Mouse (Mus musculus) testis, postnatal 10 days (tissue): ENCODE results near the gene Clgn.

Experiments
- DNase-seq: peaks from one replicate; pipeline ENCODE4 v3.0.0; 2021; ENCODE audit warnings: low spot score

The Clgn gene

DNA sequence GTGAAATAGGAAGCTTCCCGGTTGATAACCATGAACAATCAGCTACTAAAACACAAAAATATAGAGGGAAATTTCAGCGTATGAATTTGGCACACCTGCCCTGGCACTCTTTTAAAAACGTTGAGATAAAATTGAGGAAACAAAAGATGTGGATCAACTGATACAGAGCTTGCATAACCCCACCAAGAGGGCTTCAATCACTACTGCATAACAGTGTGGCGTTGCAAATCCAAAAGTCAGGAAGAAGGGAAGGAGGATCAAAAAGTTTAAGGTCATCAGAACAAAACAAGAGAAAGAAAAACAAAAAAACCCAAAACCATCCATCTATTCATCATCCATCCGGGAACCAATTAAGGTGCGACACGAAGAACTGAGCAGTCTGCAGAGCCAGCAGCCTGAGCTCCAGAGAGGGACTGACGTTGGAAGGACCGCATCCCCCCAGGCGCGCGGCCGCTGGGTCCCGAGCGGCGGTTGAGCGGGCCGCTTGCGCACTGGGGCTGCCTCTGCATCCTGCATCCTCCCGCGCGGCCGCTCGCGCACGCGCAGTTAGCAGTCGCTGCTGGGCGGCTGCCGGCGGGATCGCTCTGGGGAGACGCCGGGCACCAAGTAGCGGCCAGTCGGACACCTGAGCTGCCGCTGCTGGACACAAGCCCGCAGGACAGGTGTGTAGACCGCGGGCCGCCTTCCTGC lies at the start of gene Clgn:
Clgn (plus strand) TSS at position 552 of the 690 bp plus-strand sequence.
- peak; percentile 64 for DNase-seq

DNA sequence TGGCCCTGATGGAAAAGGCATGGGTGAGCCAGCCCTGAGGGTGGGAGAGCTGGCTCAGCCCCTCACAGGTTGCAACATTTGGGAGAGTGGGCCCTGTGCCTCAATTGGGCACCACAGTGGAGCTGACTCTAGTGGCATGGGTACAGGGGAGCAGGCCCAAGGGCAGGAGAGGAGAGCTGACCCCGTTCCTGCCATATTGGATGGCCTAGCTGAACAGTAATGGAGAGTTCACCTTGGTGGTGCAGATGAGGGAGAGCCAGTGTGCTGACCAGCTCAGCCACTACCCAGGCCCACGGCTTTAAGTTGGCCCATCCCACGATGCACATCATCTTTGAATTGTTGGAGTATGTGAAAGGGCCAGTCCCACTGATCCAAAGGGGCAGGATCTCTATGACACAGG lies 47.6 kb upstream of the Clgn start:
- DNase-seq = no peak

DNA sequence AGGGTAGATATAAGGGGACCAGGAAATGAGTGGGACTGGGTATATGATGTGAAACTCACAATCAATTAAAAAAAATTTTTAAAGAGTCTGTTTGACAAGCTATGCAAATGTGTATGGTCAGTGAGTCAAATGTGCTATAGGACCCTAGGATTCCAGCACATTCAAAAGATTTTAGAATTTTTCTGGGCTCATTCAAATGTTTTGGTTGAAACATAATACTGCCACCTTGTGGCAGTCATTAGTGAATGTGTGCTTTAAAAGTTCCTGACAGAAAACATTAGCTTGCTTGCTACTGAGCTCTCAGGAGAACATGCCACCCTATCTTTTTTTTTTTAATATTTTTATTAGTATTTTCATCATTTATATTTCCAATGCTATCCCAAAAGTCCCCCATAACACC lies 47.0 kb upstream of the Clgn start:
- DNase-seq = no peak

DNA sequence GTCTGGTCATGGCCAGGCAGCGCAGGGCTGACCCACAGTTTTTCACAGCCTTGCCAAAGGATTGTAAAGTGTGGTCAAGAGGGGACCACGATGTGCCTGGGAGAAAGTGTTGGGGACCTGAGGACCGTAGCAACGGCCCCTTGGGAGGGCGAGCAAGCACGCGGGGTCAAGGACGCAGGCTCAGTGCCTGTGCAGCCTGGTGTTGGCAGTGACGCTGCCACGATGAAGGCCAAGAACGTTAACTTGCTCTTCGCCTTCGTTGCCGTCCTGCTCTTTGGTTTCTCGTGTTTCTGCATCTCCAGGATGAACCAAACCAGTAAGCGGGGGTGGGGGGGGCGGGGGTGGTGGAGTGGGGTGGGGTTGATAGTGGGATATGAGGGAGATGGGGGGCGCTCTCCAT lies 41.4 kb upstream of the Clgn start, which contains the start of gene Mgat4d:
Mgat4d (plus strand) TSS at position 209 of the 400 bp plus-strand sequence.
- DNase-seq = no peak

DNA sequence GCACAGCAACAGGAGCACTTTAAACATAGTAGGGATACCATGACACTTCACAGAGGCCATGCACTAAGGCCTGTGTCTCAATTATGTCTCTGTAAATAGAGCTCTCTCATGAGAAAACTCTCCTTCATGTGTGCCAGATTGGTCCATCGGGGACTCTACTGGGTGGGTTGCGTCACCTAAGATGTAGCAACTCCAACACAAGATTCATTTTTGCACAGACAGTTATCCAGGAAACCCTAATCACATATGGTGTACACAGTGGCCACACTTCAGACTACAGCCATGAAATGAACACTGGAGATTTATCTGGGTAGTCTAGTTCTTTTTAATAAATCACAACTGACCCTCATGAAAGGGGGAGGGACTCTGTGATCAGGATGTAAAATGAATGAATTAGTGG lies 38.4 kb upstream of the Clgn start:
- DNase-seq = no peak

DNA sequence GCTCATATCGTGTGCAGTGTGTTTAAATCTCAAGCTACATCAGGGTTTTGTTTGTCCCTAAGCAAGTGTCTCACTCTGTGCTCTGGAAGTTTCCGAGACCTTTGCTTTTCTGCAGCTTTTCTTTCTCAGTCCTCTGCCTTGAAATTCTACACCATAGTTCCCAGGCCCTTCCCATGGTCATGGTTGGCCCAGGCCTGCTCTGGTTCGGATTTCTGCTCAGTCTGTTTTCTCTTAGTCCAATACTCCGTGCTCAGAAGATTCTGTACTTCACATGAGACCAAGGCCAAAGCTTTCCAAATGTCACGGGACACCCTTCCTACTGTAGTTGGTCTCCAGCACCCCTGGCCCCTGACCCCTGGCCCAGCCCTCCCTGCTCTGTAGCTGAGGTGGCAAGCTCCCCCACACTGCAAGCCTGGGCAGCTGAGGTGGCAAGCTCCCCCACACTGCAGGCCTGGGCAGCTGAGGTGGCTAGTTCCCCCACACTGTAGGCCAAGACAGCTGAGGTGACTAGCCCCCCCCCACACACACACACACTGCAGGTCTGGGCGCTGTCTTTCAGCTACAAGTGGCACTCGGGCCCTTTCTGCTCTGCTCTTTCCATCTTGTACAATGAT lies 26.4 kb upstream of the Clgn start:
- peak; percentile 48 for DNase-seq

DNA sequence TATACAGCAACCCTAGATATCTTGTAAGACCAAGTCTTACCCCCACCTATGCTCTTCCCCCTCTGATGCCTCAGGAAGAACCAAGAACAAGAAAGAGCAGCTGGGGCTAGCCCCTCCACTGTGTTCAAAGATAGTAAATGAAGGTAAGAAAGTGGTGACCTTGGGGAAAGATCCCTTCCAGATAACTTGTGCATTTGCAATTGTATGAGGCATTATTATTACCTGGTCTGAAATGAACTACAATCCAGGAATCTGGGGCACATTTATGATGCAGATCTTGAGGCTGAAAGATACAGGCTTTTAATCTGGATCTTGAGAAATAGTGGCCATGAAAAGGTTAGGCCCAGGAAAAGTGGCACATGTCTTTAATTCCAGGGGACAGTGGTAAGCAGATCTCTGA lies 12.4 kb upstream of the Clgn start:
- no peak for DNase-seq

DNA sequence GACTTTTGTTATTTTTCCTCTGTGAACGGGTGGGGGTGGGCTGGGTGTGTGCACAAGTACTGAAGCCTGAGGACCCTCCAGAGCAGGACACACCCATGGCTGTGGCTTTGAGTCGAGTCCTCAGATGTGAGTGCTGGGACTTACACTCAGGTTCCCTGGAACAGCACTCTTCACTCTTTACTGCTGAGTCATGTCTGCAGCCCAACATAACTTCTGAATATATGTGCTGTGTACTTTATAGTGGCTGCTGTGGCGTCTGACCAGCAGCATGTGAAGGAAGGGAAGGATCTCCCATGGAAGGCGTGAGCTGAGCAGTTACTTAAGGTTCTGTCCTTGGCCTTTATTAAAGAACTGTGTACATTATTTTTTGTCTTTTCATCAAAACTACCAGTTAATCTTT lies 9.5 kb upstream of the Clgn start:
- no peak for DNase-seq

DNA sequence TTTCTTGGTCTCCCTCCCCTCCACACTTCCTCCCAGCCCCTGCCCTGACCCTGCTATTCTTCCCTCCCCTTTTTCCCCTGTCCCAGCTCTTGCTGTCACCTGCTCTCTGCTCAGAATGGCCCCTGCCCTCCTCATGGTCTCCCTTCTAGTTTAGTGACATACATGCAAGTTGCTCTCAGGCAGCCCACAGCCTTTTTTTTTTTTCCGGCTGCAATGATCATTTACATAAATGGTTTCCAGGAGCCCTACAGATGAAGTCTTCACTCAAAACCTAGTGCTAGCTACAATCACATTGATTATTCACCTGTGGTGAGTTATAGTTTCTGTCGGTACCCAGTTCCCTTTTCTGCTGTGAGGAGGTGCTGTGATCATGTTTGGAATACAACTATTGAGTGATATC lies 8.7 kb upstream of the Clgn start:
- DNase-seq = no peak

DNA sequence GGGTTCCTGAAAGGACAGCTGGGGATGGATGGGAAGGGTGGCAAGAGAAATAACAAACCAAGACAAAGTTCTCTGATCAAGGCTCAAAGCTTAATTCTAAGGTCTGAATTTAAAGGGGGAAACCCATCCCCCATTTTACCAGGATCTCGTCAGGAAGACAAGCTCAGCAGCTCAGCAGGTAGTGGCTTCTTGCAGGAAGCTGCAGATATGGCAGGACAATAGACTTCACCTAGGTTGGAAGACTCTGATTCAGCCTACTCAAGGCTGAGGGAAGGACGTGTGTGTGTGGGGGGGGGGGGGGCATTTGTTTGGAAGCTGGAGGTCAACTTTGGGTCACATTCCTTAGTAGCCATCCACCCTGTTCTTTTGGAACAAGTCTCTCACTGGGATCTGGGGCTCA lies 6.8 kb upstream of the Clgn start:
- DNase-seq = no peak

DNA sequence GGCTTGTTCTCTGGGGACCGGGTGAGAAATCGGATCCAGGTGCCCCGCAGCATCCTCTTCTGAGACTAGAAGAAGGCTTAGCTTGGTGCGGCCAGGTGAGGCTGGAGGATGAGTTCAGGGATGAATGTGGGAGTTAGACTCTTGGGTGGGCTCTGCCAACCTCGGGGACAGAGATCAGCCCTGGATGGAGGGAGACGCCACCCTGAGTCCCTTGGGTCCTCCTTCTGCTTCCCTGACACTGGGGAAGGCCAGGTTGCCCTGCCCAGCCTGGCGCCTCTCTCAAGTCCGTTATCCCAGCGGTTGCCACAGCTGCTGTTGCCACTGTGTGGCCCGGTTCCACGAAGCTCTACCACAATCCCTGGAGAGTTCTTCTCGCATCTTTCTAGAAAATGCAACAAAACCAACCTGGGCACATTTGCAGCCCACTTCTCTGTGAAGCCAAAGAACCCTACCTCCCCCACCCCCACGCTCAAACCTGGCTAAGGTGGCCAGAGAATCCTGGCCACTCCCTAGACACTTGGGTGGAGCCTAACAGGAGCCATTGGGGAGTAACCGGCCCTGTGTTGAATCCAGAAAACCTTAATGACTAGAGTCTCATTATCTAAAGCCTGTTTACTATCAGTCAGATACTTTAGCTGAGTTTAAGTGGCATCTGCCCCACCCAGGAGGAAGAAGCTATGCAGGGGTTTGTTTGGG lies 487 bp downstream of the Clgn start:
- DNase-seq = no peak

DNA sequence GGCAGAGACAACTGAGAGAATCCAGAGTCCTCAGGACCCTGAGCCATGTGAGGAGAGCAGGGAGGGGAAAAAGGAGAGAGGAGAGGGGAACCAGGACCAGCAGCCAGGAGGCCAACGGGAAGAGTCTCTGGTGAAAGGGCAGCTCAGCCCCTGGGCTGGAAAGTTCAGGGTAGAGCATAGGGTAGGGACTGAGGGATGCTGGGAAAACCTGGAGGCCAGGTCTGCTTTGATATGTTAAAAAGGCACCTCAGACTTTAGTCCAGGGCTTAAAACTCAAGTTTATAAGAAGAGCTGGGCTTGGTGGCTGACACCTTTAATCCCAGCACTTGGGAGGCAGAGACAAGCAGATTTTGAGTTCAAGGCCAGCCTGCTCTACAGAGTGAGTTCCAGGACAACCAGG lies 2.9 kb downstream of the Clgn start:
- DNase-seq = no peak

DNA sequence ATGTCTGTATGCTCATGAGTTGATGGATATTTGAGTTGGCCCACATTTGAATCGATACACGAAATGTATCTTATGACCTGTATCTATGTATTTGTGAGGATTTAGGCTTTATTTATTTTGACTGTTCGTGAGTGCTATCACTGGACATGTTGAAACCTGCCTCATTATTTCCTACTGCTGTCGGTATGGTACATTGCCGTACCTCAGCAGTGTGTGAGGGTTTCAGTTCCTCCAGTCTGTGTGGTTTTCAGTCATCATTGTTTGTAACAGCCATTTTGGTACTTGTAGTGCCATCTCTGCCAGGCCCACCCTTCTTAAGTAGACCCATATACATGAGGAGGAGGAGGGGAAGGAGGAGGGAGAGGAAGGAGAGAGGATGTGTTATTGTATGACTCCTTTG lies 4.7 kb downstream of the Clgn start:
- no peak for DNase-seq

DNA sequence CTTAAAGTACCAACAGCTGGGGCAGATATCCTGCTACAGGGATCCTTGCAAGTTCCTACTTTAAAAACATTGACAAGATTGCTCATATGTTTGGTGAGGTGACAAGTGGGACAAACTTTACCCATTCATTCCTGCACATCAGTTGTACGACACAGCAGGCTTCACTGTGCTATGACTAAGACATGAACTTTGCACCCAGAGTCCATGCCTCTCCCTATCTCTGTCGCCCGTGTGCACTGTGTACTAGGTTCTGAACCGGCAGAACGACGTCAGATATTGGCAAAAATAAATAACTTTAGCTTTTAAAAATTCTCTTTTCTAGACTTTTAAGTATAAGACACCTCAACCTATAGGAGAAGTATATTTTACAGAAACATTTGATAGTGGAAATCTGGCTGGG lies 7.0 kb downstream of the Clgn start:
- no peak for DNase-seq

DNA sequence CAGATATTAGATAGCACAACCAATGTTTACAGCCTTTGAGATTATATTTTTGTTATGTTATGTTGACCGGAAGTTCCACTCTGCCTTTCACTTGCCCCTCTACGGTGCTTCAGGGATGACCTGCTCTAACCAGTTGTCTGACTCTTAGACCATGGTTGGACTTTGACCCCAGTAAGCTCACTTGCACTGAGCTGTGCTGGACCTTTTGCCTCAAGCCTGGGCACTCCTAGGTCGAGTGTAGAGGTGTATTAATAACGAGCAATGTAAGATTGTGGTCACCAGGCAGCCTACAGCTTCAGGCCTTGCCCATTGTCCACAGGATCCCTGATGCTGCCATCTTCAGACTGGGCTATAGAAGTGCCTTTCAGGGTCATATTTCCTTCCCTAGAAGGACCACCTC lies 8.1 kb downstream of the Clgn start:
- no peak for DNase-seq

DNA sequence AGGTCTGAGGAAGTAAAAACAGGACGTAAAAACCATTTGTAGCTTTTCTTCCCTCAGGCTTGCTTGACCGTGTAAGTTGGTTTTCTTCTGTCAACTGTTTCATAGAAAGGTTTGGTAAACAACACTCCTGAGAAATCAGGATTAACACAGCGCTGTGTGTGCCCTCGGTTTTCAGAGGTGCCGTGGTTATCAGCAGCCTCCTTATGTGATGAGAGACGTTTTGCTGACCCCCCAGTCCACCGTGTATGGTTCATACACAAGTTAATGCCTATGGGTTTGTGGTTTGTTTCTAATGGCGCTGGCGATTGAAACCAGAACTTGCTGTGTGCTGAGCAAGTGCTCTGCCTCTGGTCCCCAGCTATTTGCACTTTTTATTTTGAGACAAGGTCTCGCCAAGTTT lies 15.9 kb downstream of the Clgn start:
- no peak for DNase-seq

DNA sequence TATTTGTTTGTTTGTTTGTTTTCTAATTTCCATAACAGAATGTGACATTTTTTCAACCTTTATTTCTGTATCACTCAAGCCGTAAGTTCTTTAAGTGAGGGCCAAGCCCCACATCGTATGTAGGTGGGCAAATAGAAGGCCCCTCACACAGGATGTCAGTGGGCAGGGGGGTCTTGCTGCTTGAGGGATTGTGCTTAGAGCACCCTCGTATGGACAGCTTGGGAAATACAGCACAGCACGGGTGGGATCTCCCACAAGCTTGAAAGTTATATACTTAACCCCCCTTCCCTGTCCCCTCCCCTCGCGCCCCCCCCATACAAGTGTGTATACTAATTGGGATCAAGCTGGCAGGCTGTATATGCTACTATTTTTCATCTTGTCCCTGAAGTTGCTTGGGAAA lies 17.2 kb downstream of the Clgn start:
- no peak for DNase-seq

DNA sequence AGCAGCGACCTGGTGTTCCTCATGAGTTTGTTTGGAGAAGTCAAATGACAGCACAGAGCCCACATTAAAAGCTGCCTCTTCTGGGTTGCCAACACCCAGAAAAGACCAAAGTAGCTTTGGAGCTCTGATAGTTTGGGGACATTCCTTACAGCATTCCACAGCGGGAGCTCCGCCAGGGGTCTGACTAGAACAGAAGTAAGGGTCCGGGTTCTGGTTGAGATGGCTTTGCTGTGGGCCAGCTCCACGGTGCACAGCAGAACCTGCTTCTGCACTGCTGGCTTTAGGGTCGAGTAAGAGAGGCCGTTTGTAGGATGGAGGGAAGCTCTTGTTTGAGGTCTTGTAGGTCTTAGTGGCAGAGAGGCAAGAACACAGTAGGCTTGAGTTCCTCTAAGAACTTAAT lies 18.8 kb downstream of the Clgn start:
- no peak for DNase-seq

DNA sequence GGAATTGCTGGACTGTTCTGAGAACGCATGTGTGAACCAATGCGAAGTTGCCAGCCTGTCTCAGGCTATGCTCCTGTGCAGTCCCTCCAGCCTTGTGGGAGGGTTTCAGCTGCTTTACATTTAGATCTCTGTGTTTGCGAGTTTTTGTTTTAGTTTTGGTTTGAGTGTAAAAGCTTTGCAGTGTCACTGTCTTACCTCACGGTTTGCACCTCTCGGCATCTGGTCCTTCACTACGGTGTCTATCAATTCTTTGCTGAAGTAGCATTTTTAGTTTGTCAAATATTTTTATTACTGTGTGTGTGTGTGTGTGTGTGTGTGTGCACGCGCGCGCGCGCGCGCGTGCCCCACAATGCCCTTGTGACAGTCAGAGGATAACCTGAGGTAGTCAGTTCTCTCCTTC lies 27.2 kb downstream of the Clgn start:
- no peak for DNase-seq

DNA sequence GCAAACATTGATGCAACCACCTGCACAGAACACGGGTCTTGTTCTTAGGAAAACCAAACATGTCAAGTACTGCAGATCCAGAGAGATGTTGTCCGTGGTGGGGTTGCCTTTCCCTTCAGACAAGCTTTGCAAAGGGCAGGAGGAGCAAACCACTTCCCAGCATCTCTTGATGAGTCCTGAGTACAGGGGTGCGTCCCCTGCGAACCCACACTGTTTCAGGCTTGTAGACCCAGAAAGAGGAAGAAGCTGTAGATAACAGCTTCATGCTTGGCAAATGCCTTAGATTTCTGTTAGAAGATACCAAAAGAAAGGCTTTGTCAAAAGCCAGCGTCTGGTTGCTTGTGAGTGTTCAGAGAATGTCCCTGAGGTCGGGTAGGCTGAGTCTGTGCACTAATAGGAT lies 28.3 kb downstream of the Clgn start:
- no peak for DNase-seq

DNA sequence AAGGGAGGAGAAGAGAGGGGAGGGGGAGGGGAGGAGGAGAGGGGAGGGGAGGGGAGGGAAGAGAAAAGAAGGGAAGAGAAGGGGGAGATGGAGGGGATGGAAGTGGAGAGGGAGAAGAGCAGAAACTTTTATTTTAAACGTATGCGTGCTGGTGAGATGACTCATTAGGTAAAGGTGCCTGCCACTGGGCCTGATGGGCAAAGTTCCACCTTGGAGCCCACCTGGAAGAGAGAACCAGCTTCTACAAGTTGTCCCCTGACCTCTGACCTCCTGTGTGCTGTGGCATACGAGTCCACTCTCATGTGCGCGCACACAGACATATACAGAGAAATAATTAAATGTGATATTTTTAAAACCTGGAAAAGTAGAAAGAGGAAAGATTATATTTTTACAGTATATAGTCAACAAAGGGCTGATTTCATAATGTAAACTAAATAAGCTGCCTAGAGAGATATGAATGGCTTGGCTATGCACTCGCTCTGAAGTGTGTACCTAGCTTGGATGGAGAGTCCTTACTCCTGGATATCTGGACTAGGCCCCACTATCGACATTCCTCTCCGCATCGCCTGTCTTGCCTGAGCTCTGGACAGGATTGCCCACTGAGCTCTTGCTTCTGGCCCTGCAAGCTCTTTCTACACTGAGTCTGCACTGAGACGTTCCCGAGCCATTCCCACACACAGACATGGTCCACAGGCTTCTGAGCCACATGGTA lies 29.3 kb downstream of the Clgn start:
- DNase-seq = no peak

DNA sequence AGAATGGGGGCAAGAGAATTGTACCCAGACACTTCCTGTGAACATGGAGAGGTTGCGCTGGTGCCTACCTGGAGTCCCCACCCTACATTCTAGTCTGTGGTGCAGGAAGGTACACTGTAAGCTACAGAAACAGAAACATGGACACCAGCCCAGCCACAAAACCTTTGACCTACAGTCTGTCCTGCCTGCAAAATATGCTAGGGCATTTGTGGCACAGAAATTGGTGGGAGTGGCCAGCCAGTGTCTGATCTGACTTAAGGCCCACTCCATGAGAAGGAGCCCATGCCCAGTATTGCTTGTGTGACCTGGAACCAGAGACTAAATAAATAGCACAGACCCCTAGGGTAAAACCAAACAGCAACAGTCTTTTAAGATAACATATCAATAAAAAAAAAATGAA lies 31.7 kb downstream of the Clgn start:
- no peak for DNase-seq
